Mouse (Mus musculus) hindbrain, embryonic 11.5 days (tissue): Measurements from ENCODE around the gene Tbc1d30. TPM values are rescaled to one million over a fixed set of nuclear protein-coding genes. Genes with fewer than 3 reads are reported as not detected.
A peak's percentile ranks its signal among the peaks of the same experiment; 100 is the strongest.
"Not testable (repeated sequence)": the region's sequence is repeated elsewhere in the genome, so short reads cannot be mapped to it uniquely, and the experiment has no call there.

ENCODE experiments used
- ATAC-seq: fragments of 200-750 bp; cut with Nextera tagmentation; 2 replicates; pipeline ENCODE4 v1.8.0; 2017; ENCODE audit warnings: mild to moderate bottlenecking, moderate TSS enrichment, moderate library complexity; ENCODE audit not compliant: low FRiP score
- DNase-seq: peaks from one replicate; pipeline ENCODE4 v3.0.0-alpha.2; 2015; ENCODE audit warnings: low spot score
- H3K27ac ChIP-seq: fragments of 300-500 bp; sonication (generic); 2 replicates; pipeline ENCODE4 v1.5.1; 2014; ENCODE audit warnings: mild to moderate bottlenecking, low read depth, low read length
- H3K27me3 ChIP-seq: fragments of 300-500 bp; sonication (generic); 2 replicates; pipeline ENCODE4 v1.6.1; 2014; ENCODE audit warnings: mild to moderate bottlenecking, low read length, moderate library complexity, mixed read lengths; ENCODE audit not compliant: control insufficient read depth, insufficient read depth
- H3K36me3 ChIP-seq: fragments of 300-500 bp; sonication (generic); 2 replicates; pipeline ENCODE4 v1.6.1; 2014; ENCODE audit warnings: mild to moderate bottlenecking, low read length, moderate library complexity, mixed read lengths; ENCODE audit not compliant: control insufficient read depth, insufficient read depth
- H3K4me1 ChIP-seq: fragments of 300-500 bp; sonication (generic); replicated peaks from 2 replicates; pipeline ENCODE4 v1.6.1; 2014; ENCODE audit warnings: low read length, mixed read lengths; ENCODE audit not compliant: control insufficient read depth, insufficient read depth
- H3K4me2 ChIP-seq: fragments of 300-500 bp; sonication (generic); replicated peaks from 2 replicates; pipeline ENCODE4 v1.6.1; 2014; ENCODE audit warnings: mild to moderate bottlenecking, low read depth, low read length
- H3K4me3 ChIP-seq: fragments of 300-500 bp; sonication (generic); 2 replicates; pipeline ENCODE4 v1.5.1; 2014; ENCODE audit warnings: low read depth, low read length
- H3K9ac ChIP-seq: fragments of 300-500 bp; sonication (generic); 2 replicates; pipeline ENCODE4 v1.6.1; 2014; ENCODE audit warnings: low read depth, low read length
- H3K9me3 ChIP-seq: fragments of 300-500 bp; sonication (generic); 2 replicates; pipeline ENCODE4 v1.6.1; 2016; ENCODE audit warnings: low read length; ENCODE audit not compliant: control insufficient read depth
- WGBS: fragments of 180-500 bp; shearing (Covaris S2); extraction: QIAGEN DNeasy Blood & Tissue Kit; methylation state at CpG from one replicate; pipeline ENCODE4 v1.1.7; 2014; 5-methylcytosine and 5-hydroxymethylcytosine counted together
- polyA plus RNA-seq: library from polyadenylated mRNA; unstranded; fragments of >200 nt; fragmentation: Nextera tagmentation; extraction: Ambion mirVana; gene quantifications from 2 replicates; pipeline ENCODE4 v1.2.1, GENCODE M21; 2014

The Tbc1d30 gene
- polyA plus RNA-seq, 1 experiment from 2014 or later = 4.7 TPM

DNA sequence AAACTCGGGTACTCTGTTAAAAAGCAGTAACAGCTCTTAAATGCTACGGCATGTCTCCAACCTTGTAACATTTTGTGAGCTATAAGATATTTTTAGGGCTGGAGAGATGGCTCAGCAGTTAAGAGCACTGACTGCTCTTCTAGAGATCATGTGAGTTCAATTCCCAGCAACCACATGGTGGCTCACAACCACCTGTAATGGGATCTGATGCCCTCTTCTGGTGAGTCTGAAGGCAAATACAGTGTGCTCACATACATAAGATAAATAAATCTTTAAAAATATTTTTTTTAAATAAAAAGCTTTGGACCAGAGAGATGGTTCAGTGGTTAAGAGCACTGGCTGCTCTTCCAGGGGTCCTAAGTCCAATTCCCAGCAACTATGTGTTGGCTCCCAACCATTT, 9.3 kb upstream of the Tbc1d30 start:
- Histone ChIP-seq H3K4me1 (no peaks in the 10 kb centered on the region; the same call in 1 of the 2 replicates), H3K9me3 (no peaks in the 10 kb centered on the region), H3K36me3 (no peaks in the 10 kb centered on the region), H3K27me3 (no peaks in the 10 kb centered on the region), H3K4me3 (no peak overlapping the region), H3K4me2 (no peak overlapping the region), H3K27ac (no peak overlapping the region), H3K9ac (no peak overlapping the region)
- ATAC-seq (no peak), DNase-seq (no peak)
- WGBS = 88% methylated on average over 2 of the region's 2 CpGs

DNA sequence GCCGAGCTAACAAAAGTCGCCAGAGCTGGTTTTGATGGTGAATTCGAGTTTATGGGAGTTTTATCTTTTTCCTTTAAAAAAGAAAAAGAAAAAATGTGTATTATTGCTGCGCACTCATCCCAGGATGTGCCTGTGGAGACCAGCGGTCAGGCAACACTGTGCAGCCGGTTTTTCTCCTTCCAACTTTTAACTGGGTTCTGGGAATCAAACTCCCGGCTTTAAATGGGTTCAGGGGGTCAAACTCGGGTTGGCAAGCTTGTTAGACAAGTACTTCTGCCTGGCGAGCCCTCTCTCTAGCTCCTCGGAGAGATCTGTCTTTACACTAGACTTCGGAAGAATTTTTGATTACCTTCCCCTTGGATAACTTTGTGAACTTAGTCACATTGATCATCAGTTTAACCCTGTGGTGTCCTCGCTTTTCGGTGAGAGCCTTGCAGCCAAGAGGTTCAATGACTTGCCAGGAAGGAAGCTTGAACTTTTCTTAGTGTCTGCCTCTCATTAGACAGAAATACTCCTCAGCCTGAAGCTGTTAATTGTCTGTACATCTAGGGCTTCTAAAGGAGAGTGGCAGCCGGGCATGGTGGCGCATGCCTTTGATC, 713 bp upstream of the Tbc1d30 start:
- peak; percentile 36 for DNase-seq
- Histone ChIP-seq H3K4me1 (peaks cover 4% of the 10 kb centered on the region; the same call in 1 of the 2 replicates), H3K4me3 (peak overlapping the region; percentile 39; the same call in 1 of the 2 replicates), H3K36me3 (no peaks in the 10 kb centered on the region), H3K9me3 (no peaks in the 10 kb centered on the region), H3K4me2 (peak overlapping the region; percentile 86), H3K27ac (no peak overlapping the region), H3K9ac (no peak overlapping the region), H3K27me3 (peaks cover 11% of the 10 kb centered on the region)
- no peak for ATAC-seq
- 35% methylated on average over 15 of the region's 15 CpGs for WGBS

DNA sequence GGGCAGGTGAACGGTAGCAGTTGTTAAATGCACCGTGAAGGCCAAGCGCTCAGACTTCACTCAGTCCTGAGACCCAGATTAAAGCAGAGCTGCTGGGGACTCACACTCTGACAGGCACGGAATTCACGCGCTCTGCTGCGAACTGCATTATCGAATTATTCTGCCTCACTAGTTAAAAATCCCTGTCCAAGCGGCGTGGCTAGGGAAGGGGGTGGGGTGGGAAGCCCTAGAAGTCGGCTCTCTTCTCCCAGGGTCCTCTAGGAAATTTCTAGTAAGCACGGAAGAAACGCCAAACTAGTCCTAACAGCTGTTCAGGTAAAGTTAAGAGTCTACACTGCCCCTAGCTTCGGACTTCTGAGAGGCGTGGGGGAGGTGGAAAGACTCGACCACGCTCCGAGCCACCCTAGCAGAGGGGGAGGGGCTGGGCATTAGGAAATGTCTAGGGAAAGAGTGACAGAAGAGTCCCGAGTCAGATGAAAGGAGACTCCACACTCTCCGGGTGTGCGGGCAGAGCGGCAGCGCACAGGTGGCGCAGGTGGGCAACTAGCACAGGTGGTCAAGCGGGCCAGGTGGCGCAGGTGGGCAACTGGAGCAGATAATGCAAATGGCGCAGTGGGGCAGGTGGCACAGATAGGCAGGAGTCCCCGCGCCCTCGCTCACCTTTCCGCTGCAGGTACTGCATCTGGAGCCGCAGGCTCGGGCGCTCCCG, 567 bp downstream of the Tbc1d30 start:
- WGBS = under 1% methylated on average over 35 of the region's 35 CpGs
- peak; percentile 53 for DNase-seq
- H3K36me3 ChIP-seq = no peaks in the 10 kb centered on the region
- H3K9me3 ChIP-seq = no peaks in the 10 kb centered on the region
- H3K4me1 ChIP-seq = peaks cover 4% of the 10 kb centered on the region; the same call in 1 of the 2 replicates
- H3K27me3 ChIP-seq = peaks cover 11% of the 10 kb centered on the region
- peak; percentile 78 for ATAC-seq
- no peak overlapping the region for H3K9ac ChIP-seq
- H3K27ac ChIP-seq = no peak overlapping the region
- peak overlapping the region; percentile 39 for H3K4me3 ChIP-seq
- H3K4me2 ChIP-seq = peak overlapping the region; percentile 86

GRCm38 (mm10) chr10:121349244-121349643, 1.8 kb downstream of the Tbc1d30 start:
- Histone ChIP-seq H3K4me3 (no peak overlapping the region), H3K4me1 (peaks cover 4% of the 10 kb centered on the region; the same call in 1 of the 2 replicates), H3K9ac (no peak overlapping the region), H3K9me3 (no peaks in the 10 kb centered on the region), H3K27me3 (peaks cover 11% of the 10 kb centered on the region), H3K36me3 (no peaks in the 10 kb centered on the region), H3K27ac (no peak overlapping the region), H3K4me2 (no peak overlapping the region)
- ATAC-seq (no peak), DNase-seq (no peak)
- 60% methylated on average over 5 of the region's 5 CpGs for WGBS

DNA sequence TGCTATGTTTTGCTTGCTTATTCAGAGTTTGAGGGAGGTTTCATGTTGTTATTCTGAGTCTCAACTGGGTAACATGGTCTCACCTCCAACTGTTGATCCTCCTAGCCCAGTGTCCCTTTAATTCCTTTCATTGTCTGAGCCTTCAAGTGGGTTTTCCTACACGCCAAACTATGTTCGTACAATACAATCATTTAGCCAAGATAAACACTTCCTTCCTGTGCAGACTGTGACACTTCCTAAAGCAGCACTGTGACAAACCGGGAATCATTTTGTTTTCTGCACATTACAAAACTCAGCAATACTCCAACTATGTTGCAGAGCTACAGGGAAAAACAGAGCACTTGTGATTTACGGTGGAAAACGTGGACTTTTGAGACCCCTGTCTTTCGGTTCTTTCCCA, 7.2 kb downstream of the Tbc1d30 start:
- 77% methylated on average over 6 of the region's 6 CpGs for WGBS
- DNase-seq (no peak), ATAC-seq (no peak)

GRCm38 (mm10) chr10:121342260-121342659, 8.8 kb downstream of the Tbc1d30 start:
- WGBS = 95% methylated on average over 10 of the region's 10 CpGs
- Histone ChIP-seq H3K27ac (no peak overlapping the region), H3K4me3 (no peak overlapping the region), H3K4me2 (no peak overlapping the region), H3K27me3 (no peaks in the 10 kb centered on the region), H3K36me3 (no peaks in the 10 kb centered on the region), H3K4me1 (no peaks in the 10 kb centered on the region; the same call in 1 of the 2 replicates), H3K9me3 (no peaks in the 10 kb centered on the region), H3K9ac (no peak overlapping the region)
- DNase-seq = no peak
- no peak for ATAC-seq

More for the DNA sequence above, 7.2 kb downstream of the Tbc1d30 start:
- H3K36me3 ChIP-seq = no peaks in the 10 kb centered on the region
- no peak overlapping the region for H3K4me2 ChIP-seq
- H3K9me3 ChIP-seq = no peaks in the 10 kb centered on the region
- H3K4me3 ChIP-seq = no peak overlapping the region
- H3K4me1 ChIP-seq = no peaks in the 10 kb centered on the region; the same call in 1 of the 2 replicates
- H3K9ac ChIP-seq = no peak overlapping the region
- no peaks in the 10 kb centered on the region for H3K27me3 ChIP-seq
- H3K27ac ChIP-seq = no peak overlapping the region

DNA sequence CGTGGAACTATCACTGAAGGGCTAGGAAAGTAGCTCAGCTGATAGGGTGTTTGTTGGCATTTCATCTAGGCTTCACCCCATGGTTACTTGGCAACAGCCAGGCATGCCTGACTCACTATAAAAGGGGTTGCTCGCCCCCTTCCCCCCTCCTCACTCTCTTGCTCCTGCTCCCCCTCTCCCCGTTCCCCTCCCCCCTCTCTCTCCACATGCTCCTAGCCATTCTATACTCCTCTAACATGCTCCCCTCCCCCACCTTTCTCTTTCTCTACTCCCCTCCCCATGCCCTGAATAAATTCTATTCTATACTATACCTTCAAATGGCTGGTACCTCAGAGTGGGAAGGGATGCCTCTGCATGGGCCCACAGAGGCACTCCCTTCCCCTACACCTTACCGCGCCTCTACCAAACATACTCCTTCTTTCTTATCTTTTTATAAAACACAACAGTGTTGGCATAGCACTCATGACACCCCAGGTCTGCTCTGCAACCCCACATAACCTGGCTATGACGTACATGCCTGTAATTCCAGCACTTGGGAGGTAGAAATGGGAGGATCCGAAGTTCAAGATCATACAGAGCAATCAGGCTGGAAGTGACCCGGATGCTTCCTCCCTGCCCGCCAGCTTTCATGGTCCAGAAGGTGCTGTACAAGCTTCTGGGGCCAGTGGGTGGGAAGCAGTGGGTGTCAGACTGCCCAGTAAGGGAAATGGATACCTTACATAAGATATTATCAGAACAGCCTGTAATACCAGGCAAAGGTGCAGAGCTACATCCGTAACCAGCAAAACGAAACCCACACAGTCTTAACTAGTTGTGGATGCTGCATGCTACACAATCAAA, 10.1 kb downstream of the Tbc1d30 start:
- DNase-seq (peak; percentile 59), ATAC-seq (peak; percentile 92)
- Histone ChIP-seq H3K27me3 (no peaks in the 10 kb centered on the region), H3K36me3 (no peaks in the 10 kb centered on the region), H3K9me3 (no peaks in the 10 kb centered on the region), H3K9ac (no peak overlapping the region), H3K4me3 (no peak overlapping the region), H3K27ac (no peak overlapping the region), H3K4me1 (no peaks in the 10 kb centered on the region; the same call in 1 of the 2 replicates), H3K4me2 (no peak overlapping the region)
- WGBS = 59% methylated on average over 11 of the region's 11 CpGs

DNA sequence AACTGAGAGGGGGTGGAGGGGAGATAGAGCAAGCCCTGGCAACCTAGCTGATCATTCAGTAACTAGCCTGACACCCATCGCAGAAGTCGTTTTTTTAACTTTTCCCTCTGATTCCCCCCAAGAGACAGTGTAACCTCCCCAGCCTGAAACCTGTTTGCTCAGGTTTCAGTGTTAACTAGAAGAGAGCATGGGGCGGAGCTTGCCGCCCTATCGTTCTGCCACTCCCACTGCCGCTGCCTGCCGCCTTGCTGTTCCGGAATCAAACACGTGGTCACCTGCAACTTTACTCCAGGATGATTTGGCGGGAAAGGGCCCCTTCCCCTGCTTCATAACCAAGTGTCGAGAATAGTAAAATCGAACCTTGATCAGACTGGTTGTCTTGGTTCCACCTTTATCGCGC, 14.5 kb downstream of the Tbc1d30 start:
- not testable (repeated sequence) for H3K27ac ChIP-seq, DNase-seq, H3K4me3 ChIP-seq, ATAC-seq, H3K9ac ChIP-seq, H3K4me2 ChIP-seq, H3K36me3 ChIP-seq, H3K9me3 ChIP-seq, H3K4me1 ChIP-seq, H3K27me3 ChIP-seq
- 76% methylated on average over 14 of the region's 14 CpGs for WGBS
